Mouse (Mus musculus) midbrain, embryonic 12.5 days (tissue): ENCODE measurements at regions not wholly inside any gene's neighbourhood (a gene's known extent, or its start where the extent isn't known, plus 50 kb on each side); places are given as distances from the start of the nearest gene placed in this dataset.

Experiments
- ATAC-seq: fragments of 200-750 bp; cut with Nextera tagmentation; 2 replicates; pipeline ENCODE4 v1.8.0; 2017; ENCODE audit warnings: low read depth, moderate TSS enrichment, moderate library complexity; ENCODE audit not compliant: low FRiP score
- H3K27ac ChIP-seq: fragments of 300-500 bp; sonication (generic); replicated peaks from 2 replicates; pipeline ENCODE4 v1.5.1; 2016; ENCODE audit warnings: mild to moderate bottlenecking
- H3K27me3 ChIP-seq: fragments of 300-500 bp; sonication (generic); 2 replicates; pipeline ENCODE4 v1.6.1; 2016; ENCODE audit warnings: mild to moderate bottlenecking
- H3K36me3 ChIP-seq: fragments of 300-500 bp; sonication (generic); 2 replicates; pipeline ENCODE4 v1.6.1; 2016
- H3K4me1 ChIP-seq: fragments of 300-500 bp; sonication (generic); 2 replicates; pipeline ENCODE4 v1.6.1; 2016
- H3K4me2 ChIP-seq: fragments of 300-500 bp; sonication (generic); replicated peaks from 2 replicates; pipeline ENCODE4 v1.6.1; 2016; ENCODE audit warnings: mild to moderate bottlenecking, moderate library complexity
- H3K4me3 ChIP-seq: fragments of 300-500 bp; sonication (generic); 2 replicates; pipeline ENCODE4 v1.5.1; 2016; ENCODE audit warnings: mild to moderate bottlenecking
- H3K9ac ChIP-seq: fragments of 300-500 bp; sonication (generic); replicated peaks from 2 replicates; pipeline ENCODE4 v1.6.1; 2016; ENCODE audit warnings: mild to moderate bottlenecking, moderate library complexity
- H3K9me3 ChIP-seq: fragments of 300-500 bp; sonication (generic); 2 replicates; pipeline ENCODE4 v1.6.1; 2016; ENCODE audit warnings: mild to moderate bottlenecking
- WGBS: fragments of 180-500 bp; shearing (Covaris S2); methylation state at CpG from one replicate; pipeline ENCODE4 v1.1.7; 2016; 5-methylcytosine and 5-hydroxymethylcytosine counted together

- no peaks in the 10 kb centered on the region for H3K36me3 ChIP-seq
- 29% methylated on average over 1 of the region's 1 CpGs for WGBS
- ATAC-seq: no peak
These were observed 315.9 kb downstream of the Tmem135 start for GRCm38 (mm10) chr7:89088141-89088540.

GRCm38 (mm10) chr7:89086348-89086747 lies 317.7 kb downstream of the Tmem135 start:
- peak; percentile 68; the same call in 1 of the 2 replicates for ATAC-seq

More at GRCm38 (mm10) chr7:89088141-89088540, 315.9 kb downstream of the Tmem135 start:
- H3K9me3 ChIP-seq: no peaks in the 10 kb centered on the region
- H3K27ac ChIP-seq: no peak overlapping the region
- no peak overlapping the region for H3K4me2 ChIP-seq
- H3K4me1 ChIP-seq: no peaks in the 10 kb centered on the region
- H3K27me3 ChIP-seq: no peaks in the 10 kb centered on the region
- H3K4me3 ChIP-seq: no peak overlapping the region
- no peak overlapping the region for H3K9ac ChIP-seq

GRCm38 (mm10) chr7:89073939-89074690 lies 329.9 kb downstream of the Tmem135 start:
- H3K4me2 ChIP-seq: no peak overlapping the region
- no peaks in the 10 kb centered on the region for H3K4me1 ChIP-seq
- H3K9ac ChIP-seq: no peak overlapping the region
- H3K9me3 ChIP-seq: no peaks in the 10 kb centered on the region
- no peaks in the 10 kb centered on the region for H3K27me3 ChIP-seq
- ATAC-seq: no peak
- H3K36me3 ChIP-seq: no peaks in the 10 kb centered on the region
- H3K4me3 ChIP-seq: no peak overlapping the region
- 79% methylated on average over 7 of the region's 7 CpGs for WGBS
- no peak overlapping the region for H3K27ac ChIP-seq

More at GRCm38 (mm10) chr7:89086348-89086747, 317.7 kb downstream of the Tmem135 start:
- 89% methylated on average over 1 of the region's 1 CpGs for WGBS
- no peak overlapping the region for H3K9ac ChIP-seq
- H3K27me3 ChIP-seq: no peaks in the 10 kb centered on the region
- H3K27ac ChIP-seq: no peak overlapping the region
- H3K9me3 ChIP-seq: no peaks in the 10 kb centered on the region
- no peak overlapping the region for H3K4me3 ChIP-seq
- no peak overlapping the region for H3K4me2 ChIP-seq
- H3K4me1 ChIP-seq: no peaks in the 10 kb centered on the region
- H3K36me3 ChIP-seq: no peaks in the 10 kb centered on the region

GRCm38 (mm10) chr7:89070030-89070429 lies 334.0 kb downstream of the Tmem135 start:
- Histone ChIP-seq H3K4me2 (no peak overlapping the region), H3K9ac (no peak overlapping the region), H3K36me3 (no peaks in the 10 kb centered on the region), H3K9me3 (no peaks in the 10 kb centered on the region), H3K4me3 (no peak overlapping the region), H3K27ac (no peak overlapping the region), H3K27me3 (no peaks in the 10 kb centered on the region), H3K4me1 (no peaks in the 10 kb centered on the region)
- no peak for ATAC-seq

- no peaks in the 10 kb centered on the region for H3K9me3 ChIP-seq
- WGBS: 91% methylated on average over 3 of the region's 3 CpGs
- H3K4me3 ChIP-seq: no peak overlapping the region
- no peak overlapping the region for H3K4me2 ChIP-seq
- no peak overlapping the region for H3K9ac ChIP-seq
- no peak overlapping the region for H3K27ac ChIP-seq
- no peaks in the 10 kb centered on the region for H3K27me3 ChIP-seq
- H3K4me1 ChIP-seq: no peaks in the 10 kb centered on the region
- no peaks in the 10 kb centered on the region for H3K36me3 ChIP-seq
- no peak for ATAC-seq
These were observed 339.6 kb downstream of the Tmem135 start for GRCm38 (mm10) chr7:89064462-89064861.

GRCm38 (mm10) chr7:89063630-89064029 lies 340.4 kb downstream of the Tmem135 start:
- H3K9me3 ChIP-seq: no peaks in the 10 kb centered on the region
- WGBS: 90% methylated on average over 10 of the region's 10 CpGs

GRCm38 (mm10) chr7:89054494-89054893 lies 349.5 kb downstream of the Tmem135 start:
- 83% methylated on average over 2 of the region's 2 CpGs for WGBS
- Histone ChIP-seq H3K9me3 (no peaks in the 10 kb centered on the region), H3K9ac (no peak overlapping the region), H3K27ac (no peak overlapping the region), H3K4me2 (no peak overlapping the region), H3K27me3 (no peaks in the 10 kb centered on the region), H3K4me3 (no peak overlapping the region), H3K4me1 (no peaks in the 10 kb centered on the region), H3K36me3 (no peaks in the 10 kb centered on the region)
- ATAC-seq: no peak

More at GRCm38 (mm10) chr7:89063630-89064029, 340.4 kb downstream of the Tmem135 start:
- Histone ChIP-seq H3K4me1 (no peaks in the 10 kb centered on the region), H3K36me3 (no peaks in the 10 kb centered on the region), H3K27ac (no peak overlapping the region), H3K4me2 (no peak overlapping the region), H3K27me3 (no peaks in the 10 kb centered on the region), H3K4me3 (no peak overlapping the region), H3K9ac (no peak overlapping the region)
- ATAC-seq: no peak

- no peak for ATAC-seq
- no peak overlapping the region for H3K9ac ChIP-seq
- H3K36me3 ChIP-seq: no peaks in the 10 kb centered on the region
- no peaks in the 10 kb centered on the region for H3K9me3 ChIP-seq
- no peaks in the 10 kb centered on the region for H3K27me3 ChIP-seq
- H3K4me3 ChIP-seq: no peak overlapping the region
- H3K27ac ChIP-seq: no peak overlapping the region
- 75% methylated on average over 5 of the region's 5 CpGs for WGBS
- no peaks in the 10 kb centered on the region for H3K4me1 ChIP-seq
- no peak overlapping the region for H3K4me2 ChIP-seq
These were observed 352.8 kb downstream of the Tmem135 start for GRCm38 (mm10) chr7:89051240-89051639.

GRCm38 (mm10) chr7:89046405-89047217 lies 357.4 kb downstream of the Tmem135 start:
- H3K9ac ChIP-seq: no peak overlapping the region
- H3K4me3 ChIP-seq: no peak overlapping the region
- H3K4me2 ChIP-seq: no peak overlapping the region
- no peak overlapping the region for H3K27ac ChIP-seq
- H3K36me3 ChIP-seq: no peaks in the 10 kb centered on the region
- no peaks in the 10 kb centered on the region for H3K9me3 ChIP-seq
- H3K4me1 ChIP-seq: no peaks in the 10 kb centered on the region
- ATAC-seq: peak; percentile 44; the same call in 1 of the 2 replicates
- no peaks in the 10 kb centered on the region for H3K27me3 ChIP-seq
- WGBS: 79% methylated on average over 3 of the region's 3 CpGs

- peaks cover 4% of the 10 kb centered on the region; the same call in 1 of the 2 replicates for H3K4me1 ChIP-seq
- no peak overlapping the region for H3K9ac ChIP-seq
- no peak for ATAC-seq
- no peak overlapping the region for H3K27ac ChIP-seq
- no peaks in the 10 kb centered on the region for H3K27me3 ChIP-seq
- no peaks in the 10 kb centered on the region for H3K36me3 ChIP-seq
- WGBS: 86% methylated on average over 1 of the region's 1 CpGs
- H3K4me3 ChIP-seq: no peak overlapping the region
- no peaks in the 10 kb centered on the region for H3K9me3 ChIP-seq
- H3K4me2 ChIP-seq: no peak overlapping the region
These were observed 361.0 kb downstream of the Tmem135 start for GRCm38 (mm10) chr7:89042977-89043376.

- no peak overlapping the region for H3K9ac ChIP-seq
- no peaks in the 10 kb centered on the region for H3K27me3 ChIP-seq
- H3K9me3 ChIP-seq: no peaks in the 10 kb centered on the region
- H3K4me3 ChIP-seq: no peak overlapping the region
- ATAC-seq: no peak
- H3K36me3 ChIP-seq: no peaks in the 10 kb centered on the region
- no peak overlapping the region for H3K4me2 ChIP-seq
- no peak overlapping the region for H3K27ac ChIP-seq
- WGBS: 89% methylated on average over 5 of the region's 5 CpGs
- H3K4me1 ChIP-seq: peaks cover 4% of the 10 kb centered on the region; the same call in 1 of the 2 replicates
These were observed 362.7 kb downstream of the Tmem135 start for GRCm38 (mm10) chr7:89041287-89041686.

GRCm38 (mm10) chr7:89040139-89040538 lies 363.9 kb downstream of the Tmem135 start:
- no peak for ATAC-seq
- Histone ChIP-seq H3K9me3 (no peaks in the 10 kb centered on the region), H3K4me1 (peaks cover 4% of the 10 kb centered on the region; the same call in 1 of the 2 replicates), H3K27me3 (no peaks in the 10 kb centered on the region), H3K27ac (no peak overlapping the region), H3K4me2 (no peak overlapping the region), H3K4me3 (no peak overlapping the region), H3K36me3 (no peaks in the 10 kb centered on the region), H3K9ac (no peak overlapping the region)
- 35% methylated on average over 6 of the region's 6 CpGs for WGBS
